Mouse (Mus musculus) spleen, postnatal 4 days (tissue): Measurements from ENCODE around the gene Tmem266.

Experiments used
- DNase-seq, 2 experiments: peaks; one replicate each; pipeline ENCODE4 v3.0.0; 2022; ENCODE audit warnings: low spot score in 2 of 2

Tmem266 gene

GRCm38 (mm10) chr9:55398985-55399554, 72.4 kb downstream of the Tmem266 start:
- DNase-seq = no peak

GRCm38 (mm10) chr9:55402276-55402675, 75.6 kb downstream of the Tmem266 start:
- no peak for DNase-seq

- no peak for DNase-seq
Measured at GRCm38 (mm10) chr9:55404256-55404655, 77.5 kb downstream of the Tmem266 start.

GRCm38 (mm10) chr9:55404976-55405702, 78.4 kb downstream of the Tmem266 start:
- no peak for DNase-seq

- DNase-seq = no peak
Measured at GRCm38 (mm10) chr9:55406773-55407172, 80.1 kb downstream of the Tmem266 start.

- no peak for DNase-seq
Measured at GRCm38 (mm10) chr9:55408851-55409250, 82.1 kb downstream of the Tmem266 start.

GRCm38 (mm10) chr9:55409833-55410232, 83.1 kb downstream of the Tmem266 start:
- no peak for DNase-seq

- DNase-seq = no peak
Measured at GRCm38 (mm10) chr9:55410430-55410829, 83.7 kb downstream of the Tmem266 start.

GRCm38 (mm10) chr9:55411154-55411553, 84.4 kb downstream of the Tmem266 start:
- DNase-seq = no peak

- DNase-seq = no peak
Measured at GRCm38 (mm10) chr9:55421786-55422185, 95.1 kb downstream of the Tmem266 start.

GRCm38 (mm10) chr9:55423451-55424424, 97.0 kb downstream of the Tmem266 start:
- no peak for DNase-seq

- no peak for DNase-seq
Measured at GRCm38 (mm10) chr9:55425271-55425810, 98.6 kb downstream of the Tmem266 start.

GRCm38 (mm10) chr9:55429242-55429975, 102.7 kb downstream of the Tmem266 start:
- DNase-seq = peak; percentile 61 to 78

GRCm38 (mm10) chr9:55430133-55430532, 103.4 kb downstream of the Tmem266 start:
- DNase-seq = no peak

- no peak for DNase-seq
Measured at GRCm38 (mm10) chr9:55432306-55433289, 105.9 kb downstream of the Tmem266 start.

- DNase-seq = no peak
Measured at GRCm38 (mm10) chr9:55433875-55434274, 107.2 kb downstream of the Tmem266 start.

GRCm38 (mm10) chr9:55438433-55438832, 111.7 kb downstream of the Tmem266 start:
- DNase-seq = no peak

GRCm38 (mm10) chr9:55439206-55439780, 112.6 kb downstream of the Tmem266 start:
- no peak for DNase-seq

- DNase-seq = no peak
Measured at GRCm38 (mm10) chr9:55447509-55447908, 120.8 kb downstream of the Tmem266 start.

- peak in 1 of 2 experiments; percentile 51 for DNase-seq
Measured at GRCm38 (mm10) chr9:55449108-55449507, 122.4 kb downstream of the Tmem266 start.
